Mouse (Mus musculus) lung, postnatal 4 days (tissue): ENCODE data around the gene Hps4.
"Not testable (repeated sequence)": the region's sequence is repeated elsewhere in the genome, so short reads cannot be mapped to it uniquely, and the experiment has no call there.

Source experiments
- DNase-seq, 2 experiments: peaks; one replicate each; pipeline ENCODE4 v3.0.0; 2021

Gene Hps4

GRCm38 (mm10) chr5:112342463-112343204, at the start of gene Hps4, which contains the start of gene Srrd:
Gene Hps4 (plus strand): TSS chr5:112343083.
Gene Srrd (minus strand): TSS chr5:112343040.
- DNase-seq, result peak; percentile 90 to 91

GRCm38 (mm10) chr5:112293800-112294199, 49.1 kb upstream of the Hps4 start:
- no peak for DNase-seq

- no peak for DNase-seq
Measured at GRCm38 (mm10) chr5:112294696-112295095, 48.2 kb upstream of the Hps4 start.

- no peak for DNase-seq
Measured at GRCm38 (mm10) chr5:112295162-112295561, 47.7 kb upstream of the Hps4 start.

DNA sequence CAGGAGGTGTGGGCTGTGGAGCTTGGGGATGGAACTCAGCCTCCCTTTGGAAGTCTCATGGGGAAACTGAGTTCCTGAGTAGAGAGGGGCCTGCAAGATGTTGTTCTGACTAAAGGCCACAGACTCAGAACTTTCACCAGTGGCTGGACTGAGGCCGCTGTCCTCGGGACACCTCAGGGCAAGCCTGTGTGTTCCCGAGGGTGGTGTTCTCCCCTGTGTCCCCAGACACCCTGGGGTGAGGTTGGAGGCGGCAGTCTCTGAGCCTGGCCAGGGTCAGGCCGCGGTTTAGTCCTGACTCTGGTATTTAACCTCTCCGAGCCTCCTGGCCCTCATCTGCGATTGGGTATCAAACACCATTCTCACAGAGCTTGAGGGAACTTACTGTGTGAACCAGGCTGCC, 47.3 kb upstream of the Hps4 start:
- DNase-seq, result no peak

DNA sequence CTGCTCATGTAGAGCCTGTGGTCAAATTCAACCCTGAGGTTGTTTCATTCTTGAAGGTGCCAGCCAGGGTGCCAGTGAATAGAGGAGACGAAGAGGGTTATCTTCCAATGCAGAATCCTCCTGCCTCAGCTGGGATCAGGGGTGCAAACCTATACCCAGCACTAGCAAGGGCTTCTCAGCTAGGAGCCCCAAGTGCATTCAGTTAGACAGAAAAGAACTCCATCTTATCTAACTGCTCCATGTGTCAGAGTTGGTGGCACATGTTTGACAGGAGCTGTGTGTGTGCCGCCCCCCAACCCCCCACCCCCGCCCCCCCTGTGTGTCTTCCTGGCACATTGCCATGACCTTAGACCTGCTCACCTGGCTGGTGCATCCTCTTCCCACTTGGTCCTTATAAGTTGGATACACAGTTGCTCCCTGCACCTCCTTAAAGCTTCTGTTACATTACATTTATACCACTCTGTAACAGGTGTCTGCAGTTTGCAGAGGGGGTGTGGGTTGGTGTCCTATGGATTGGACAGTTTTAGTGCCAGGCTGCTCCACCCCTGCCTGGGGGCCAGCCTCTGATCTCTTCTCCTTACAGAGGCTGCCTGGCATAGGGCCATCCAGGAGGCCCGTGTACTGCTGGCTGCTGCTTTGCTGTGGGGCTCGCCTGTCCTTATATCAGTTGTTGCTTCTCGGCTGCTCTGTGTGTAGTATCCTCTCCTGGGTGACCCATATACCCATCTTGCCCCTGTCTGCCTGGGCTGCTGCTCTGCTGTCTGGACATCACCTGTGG, 46.3 kb upstream of the Hps4 start:
- no peak for DNase-seq

GRCm38 (mm10) chr5:112297257-112297656, 45.6 kb upstream of the Hps4 start:
- DNase-seq, result peak in 1 of 2 experiments; percentile 46

DNA sequence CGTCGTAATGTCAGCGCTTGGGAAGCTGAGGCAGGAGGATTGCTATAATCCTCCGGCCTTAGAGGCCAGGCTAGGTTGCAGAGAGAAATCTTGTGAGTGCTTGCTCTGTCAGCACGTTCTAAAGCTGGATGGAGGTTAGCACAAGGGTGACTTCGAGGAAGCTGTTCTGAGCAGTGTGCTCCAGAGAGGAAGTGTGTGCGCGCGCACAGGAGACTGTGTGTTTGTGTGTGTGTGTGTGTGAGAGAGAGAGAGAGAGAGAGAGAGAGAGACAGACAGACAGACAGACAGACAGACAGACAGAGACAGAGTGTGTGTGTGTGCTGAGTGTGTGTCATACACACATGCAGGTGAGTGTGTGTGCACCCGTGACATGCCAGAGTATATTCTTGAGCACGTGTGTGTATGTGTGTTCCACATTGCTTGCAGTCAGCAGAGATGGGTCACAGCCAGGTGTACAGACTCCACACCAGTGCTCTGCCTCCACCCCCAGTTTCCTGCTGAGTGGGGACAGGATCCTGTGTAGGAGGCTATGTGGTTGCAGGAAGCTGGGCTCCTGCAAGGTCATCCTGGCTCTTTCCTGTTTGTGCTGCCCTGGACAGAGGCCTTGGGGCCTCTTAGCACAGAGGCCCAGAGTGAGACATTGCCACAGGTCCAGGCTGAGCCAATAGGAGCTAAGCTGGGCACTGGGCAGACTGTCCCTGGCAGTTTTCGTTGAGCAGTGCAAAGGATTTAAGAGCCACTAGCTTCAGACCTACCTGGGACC, 44.5 kb upstream of the Hps4 start:
- peak; percentile 58 to 80 for DNase-seq

GRCm38 (mm10) chr5:112299399-112299798, 43.5 kb upstream of the Hps4 start:
- DNase-seq, result no peak

DNA sequence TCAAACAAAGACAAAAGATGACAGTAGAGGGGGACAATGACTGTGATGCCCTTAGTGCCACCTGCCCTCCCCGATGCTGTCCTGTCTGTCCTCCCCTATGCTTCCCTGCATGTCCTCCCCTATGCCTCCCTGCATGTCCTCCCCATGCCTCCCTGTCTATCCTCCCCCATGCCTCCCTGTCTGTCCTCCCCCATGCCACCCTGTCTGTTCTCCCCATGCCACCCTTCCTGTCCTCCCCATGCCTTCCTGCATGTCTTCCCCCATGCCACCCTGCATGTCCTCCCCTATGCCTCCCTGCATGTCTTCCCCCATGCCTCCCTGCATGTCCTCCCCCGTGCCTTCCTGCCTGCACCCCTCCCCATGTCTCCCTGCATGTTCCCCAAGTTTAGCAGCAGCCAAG, 42.8 kb upstream of the Hps4 start:
- no peak for DNase-seq

DNA sequence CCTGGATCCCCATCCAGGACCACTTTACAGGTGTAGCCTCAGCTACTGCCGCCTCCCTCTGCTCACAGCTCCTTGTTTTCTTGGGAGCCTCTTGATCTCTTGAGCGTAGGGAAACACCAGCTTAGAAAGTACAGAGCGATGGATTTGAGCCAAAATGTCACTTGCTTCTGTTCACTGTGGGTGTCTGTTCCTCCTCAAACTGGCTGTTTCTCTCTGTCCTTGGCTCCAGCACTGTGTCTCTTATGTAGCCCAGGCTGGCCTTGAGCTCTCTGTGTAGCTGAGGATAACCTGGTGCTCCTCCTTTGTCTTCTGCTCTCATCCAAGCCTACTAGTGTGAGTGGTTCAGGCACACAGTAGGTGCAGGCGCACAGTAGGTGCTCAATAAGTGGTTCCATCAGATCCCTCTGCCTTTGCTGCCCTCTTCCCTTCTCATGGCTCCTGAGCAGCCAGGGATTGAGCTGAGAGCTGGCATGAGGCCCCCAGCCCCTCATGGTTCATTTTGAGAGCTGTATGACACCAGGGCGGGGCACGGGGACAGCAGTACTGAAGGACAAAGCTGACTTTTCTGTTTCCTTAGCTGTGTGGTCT, 42.1 kb upstream of the Hps4 start:
- DNase-seq, result no peak

DNA sequence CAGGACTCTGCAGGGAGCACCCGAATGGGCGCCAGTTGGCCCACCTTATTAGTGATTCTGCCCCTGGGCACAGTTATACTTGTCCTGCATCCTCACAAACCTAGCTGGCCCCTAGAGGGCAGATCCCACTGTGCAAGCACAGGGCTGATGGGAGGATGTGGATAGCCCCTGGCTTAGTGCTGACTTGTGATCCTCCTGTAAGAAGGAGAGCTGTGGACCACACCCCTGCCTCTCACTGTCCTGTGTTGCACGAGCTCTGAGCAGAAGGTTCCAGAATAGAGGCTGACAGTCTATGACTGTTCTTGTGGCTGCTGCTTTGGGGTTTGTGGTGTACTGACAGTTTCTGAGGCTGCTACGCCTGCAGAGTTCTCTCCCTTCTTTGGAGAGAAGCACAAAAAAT, 41.2 kb upstream of the Hps4 start:
- no peak for DNase-seq

GRCm38 (mm10) chr5:112302310-112302709, 40.6 kb upstream of the Hps4 start:
- DNase-seq, result no peak

DNA sequence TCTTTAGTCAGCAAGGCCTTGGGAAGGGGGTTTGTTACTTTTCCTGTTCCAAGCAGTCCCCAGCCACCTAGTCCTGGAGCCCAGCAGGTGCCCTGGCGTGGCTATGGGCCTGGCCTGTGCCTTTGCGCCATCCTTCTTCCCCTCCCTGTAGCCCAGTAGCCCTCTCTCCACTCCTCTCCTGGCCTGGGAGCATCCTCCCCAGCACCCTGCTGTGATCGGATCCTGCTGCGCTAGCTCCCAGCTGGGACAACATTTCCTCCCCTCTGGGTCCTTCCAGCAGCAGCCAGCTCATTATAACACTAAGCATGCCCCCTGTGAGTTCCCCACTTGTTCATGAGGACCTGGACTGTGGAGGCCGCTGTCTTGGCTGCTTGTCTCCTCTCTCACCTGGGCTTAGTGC, 37.0 kb upstream of the Hps4 start:
- no peak for DNase-seq

DNA sequence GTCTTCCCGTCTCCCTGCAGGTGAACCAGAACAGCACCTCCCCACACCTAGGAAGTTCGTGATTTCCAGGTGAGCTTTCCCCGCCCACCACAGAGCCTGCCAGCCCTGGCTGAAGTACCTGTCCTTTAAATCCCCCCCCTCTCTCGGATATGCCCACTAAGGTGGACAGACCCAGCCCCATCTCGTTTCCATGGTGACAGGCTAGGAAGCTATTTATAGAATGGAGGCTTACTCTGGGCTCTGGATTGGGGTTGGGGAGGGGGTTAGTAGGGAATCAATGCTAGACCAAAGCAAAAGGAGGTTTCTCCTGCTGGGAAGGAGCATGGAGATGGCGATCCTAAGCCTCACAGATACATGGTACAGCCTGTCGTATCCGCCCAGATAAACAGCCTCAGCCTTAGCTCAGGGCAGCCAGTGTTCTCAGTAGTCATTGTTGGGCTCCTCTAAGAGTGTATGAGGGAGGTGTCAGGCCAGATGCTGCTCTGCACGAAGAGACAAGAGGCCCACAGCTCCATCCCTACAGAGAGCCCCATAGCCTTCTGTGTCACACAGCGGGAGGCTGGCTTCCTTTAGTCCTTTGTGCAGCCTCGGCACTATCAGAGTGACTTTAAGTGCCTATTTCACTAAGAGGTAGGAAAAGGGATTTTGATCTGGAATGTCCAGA, 29.5 kb upstream of the Hps4 start:
- no peak for DNase-seq

- DNase-seq, result no peak
Measured at GRCm38 (mm10) chr5:112316468-112316867, 26.4 kb upstream of the Hps4 start.

- DNase-seq, result peak; percentile 67 to 83
Measured at GRCm38 (mm10) chr5:112317328-112317727, 25.6 kb upstream of the Hps4 start.

DNA sequence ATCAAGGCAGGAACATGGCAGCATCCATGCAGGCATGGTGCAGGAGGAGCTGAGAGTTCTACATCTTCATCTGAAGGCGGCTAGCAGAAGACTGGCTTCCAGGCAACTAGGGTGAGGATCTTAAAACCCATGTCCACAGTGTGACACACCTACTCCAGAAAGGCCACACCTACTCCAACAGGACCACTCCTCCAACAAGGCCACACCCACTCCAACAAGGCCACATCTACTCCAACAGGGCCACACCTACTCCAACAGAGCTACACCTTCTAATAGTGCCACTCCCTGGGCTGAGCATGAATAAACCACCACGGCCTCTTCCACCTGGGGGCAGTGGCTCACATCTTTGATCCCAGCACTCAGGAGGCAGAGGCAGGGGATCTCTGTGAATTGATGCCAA, 23.5 kb upstream of the Hps4 start:
- DNase-seq, result not testable (repeated sequence)

- DNase-seq, result no peak
Measured at GRCm38 (mm10) chr5:112320379-112320778, 22.5 kb upstream of the Hps4 start.

DNA sequence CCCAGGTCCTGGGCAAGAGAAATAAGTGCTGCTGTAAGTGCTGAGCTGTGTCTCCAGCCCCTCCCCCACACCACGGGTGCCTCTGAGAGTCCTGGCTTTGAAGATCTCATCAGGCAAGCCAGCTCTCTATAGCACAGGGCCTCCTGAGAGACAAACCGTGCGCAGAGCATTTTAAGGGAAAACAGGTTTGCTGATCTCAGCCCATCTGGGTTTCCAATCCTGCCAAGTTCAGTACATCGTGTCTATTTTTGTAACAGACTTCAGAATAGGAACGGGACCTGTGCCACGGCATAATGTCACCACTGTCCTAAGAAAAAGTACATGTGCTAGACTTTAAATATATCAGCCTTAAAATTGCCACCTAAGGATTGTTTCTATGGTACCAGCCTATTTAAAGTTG, 21.9 kb upstream of the Hps4 start:
- DNase-seq, result no peak

GRCm38 (mm10) chr5:112321376-112321775, 21.5 kb upstream of the Hps4 start:
- DNase-seq, result no peak

DNA sequence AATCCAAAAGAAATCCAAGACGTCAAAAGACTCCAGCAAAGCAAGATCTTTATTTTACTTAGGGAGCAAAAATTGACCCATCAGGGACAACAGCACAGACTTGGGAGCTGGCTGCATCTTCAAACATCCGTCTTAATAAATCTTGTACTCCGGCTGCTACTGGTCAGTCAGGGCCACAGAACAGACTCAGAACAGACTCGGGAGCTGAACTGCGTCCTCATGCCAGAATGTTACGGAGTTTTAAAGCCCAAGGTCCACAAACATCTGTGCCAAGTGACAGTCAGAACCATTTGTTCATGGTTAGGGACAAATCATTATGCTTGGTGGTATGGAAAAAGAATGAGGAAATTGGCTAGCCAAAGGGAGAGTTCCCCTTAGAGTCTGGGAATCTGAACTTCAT, 19.6 kb upstream of the Hps4 start:
- no peak for DNase-seq
